Mouse (Mus musculus): ENCODE results near the gene Tmem14c.

- TF ChIP-seq CTCF (IDR thresholded peaks at IDR 0.05; ENCODE audit: low read depth) (no peak), EP300 (optimal IDR thresholded peaks at IDR 0.05) (no peak)
These were observed 27.7 kb upstream of the Tmem14c start for GRCm38 (mm10) chr13:40988418-40988817.
